Mouse (Mus musculus): ENCODE measurements around the gene Fmo5.

DNA sequence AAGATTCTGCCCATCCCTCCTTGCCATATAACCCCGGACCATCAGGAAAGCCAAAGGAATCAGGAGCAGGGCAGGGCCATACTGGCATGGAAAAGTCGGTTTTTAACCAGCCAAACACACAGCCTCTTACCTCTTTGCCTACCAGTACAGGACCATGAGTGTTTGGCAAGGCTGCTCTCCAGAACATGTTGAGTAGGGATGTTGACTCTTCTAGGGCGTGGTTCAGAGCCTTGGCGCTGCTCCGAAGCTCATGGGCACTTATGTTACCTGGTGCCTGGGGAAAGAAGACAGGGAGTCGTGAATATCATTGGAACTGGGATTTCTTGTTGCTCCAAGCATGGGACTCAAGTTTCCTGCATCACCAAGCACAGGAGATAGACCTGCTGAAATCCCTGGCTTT, 65.2 kb downstream of the Fmo5 start:
- TF ChIP-seq CTCF (IDR thresholded peaks at IDR 0.05; ENCODE audit: insufficient read depth, low read length), result no peak
- TF ChIP-seq POLR2A (IDR thresholded peaks at IDR 0.05; ENCODE audit: borderline replicate concordance, extremely low read depth, low read depth, low read length), result no peak

All from lung, adult 2 months (tissue).